Mouse (Mus musculus) left cerebral cortex, postnatal 14 days (tissue): ENCODE data around the gene Wwp2. TPM values are rescaled to one million over a fixed set of nuclear protein-coding genes. Genes with fewer than 3 reads are reported as not detected.
A peak's percentile ranks its signal among the peaks of the same experiment; 100 is the strongest.

Experiments
- DNase-seq, 2 experiments: peaks; one replicate each; pipeline ENCODE4 v3.0.0; 2021 to 2022; ENCODE audit warnings: low spot score in 2 of 2, mixed read lengths in 1 of 2
- intact Hi-C: fragments of 180-260 bp; cut with DNase I; formaldehyde crosslinking; loops from one replicate; pipeline ENCODE4 v1.15.1; 2025
- total RNA-seq, 2 experiments: library from RNA; stranded (reverse); gene quantifications; 2 replicates each; pipeline ENCODE4 v1.2.3; 2021

Wwp2 gene
- total RNA-seq, 2 experiments from 2014 or later, result 31.7 to 36.2 TPM

DNA sequence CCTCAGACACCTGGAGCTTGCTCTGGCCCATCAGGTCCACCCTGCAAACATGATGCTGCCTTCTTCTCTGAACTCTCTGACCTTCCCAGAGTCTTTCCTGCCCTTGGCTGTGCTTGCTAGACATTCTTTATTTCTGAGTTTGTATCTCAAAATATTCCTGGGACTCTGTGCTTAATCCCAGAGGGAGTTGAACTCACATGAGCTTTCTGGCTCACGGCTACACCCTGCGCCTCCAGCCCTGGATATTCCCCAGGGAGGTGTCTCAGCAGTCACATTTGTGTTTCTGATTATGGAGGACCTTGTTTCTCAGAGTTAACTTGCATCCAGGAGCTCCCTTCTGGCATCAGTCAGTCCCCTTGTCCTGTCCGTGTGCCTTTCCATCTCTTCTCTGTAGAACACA lies 106.0 kb downstream of the Wwp2 start:
- no peak for DNase-seq
- intact Hi-C loops, result no loop called here

DNA sequence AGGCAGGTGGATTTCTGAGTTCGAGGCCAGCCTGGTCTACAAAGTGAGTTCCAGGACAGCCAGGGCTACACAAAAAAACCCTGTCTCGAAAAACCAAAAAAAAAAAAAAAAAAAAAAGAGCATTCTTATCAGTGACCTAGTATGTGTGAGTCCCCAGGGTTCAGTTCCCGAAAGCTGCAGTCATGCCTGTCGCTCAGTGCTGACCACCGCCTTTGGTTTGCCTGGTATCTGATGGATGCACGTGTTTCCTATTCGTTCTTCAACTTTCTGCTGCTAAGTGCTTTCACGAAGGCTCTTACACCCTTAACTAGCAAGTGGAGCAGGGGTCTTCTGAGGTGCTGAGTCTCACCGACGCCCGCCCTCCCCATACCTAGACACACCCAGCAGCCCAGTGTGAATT lies 107.5 kb downstream of the Wwp2 start:
- DNase-seq, result no peak
- intact Hi-C loops, result no loop called here

DNA sequence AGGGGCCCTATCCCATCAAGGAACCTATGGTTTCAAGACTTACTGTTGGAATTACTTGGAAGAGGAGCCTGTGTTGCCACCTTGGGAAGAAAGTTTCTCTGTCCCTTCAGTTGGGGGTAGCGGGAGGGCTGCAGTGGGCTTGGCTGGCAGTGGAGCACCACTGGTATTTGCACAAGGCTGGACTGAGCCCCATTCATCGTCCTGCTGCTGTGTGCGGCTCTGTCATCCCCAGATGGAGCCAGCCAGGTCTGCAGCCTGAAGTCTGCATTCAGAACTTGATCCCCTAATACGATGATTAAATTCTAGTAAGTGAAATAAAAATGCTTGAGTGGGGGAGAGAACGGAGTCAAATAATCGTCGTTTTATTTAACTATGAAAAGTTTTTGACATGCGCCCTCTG lies 108.0 kb downstream of the Wwp2 start:
- intact Hi-C loops, result no loop called here
- DNase-seq, result no peak

DNA sequence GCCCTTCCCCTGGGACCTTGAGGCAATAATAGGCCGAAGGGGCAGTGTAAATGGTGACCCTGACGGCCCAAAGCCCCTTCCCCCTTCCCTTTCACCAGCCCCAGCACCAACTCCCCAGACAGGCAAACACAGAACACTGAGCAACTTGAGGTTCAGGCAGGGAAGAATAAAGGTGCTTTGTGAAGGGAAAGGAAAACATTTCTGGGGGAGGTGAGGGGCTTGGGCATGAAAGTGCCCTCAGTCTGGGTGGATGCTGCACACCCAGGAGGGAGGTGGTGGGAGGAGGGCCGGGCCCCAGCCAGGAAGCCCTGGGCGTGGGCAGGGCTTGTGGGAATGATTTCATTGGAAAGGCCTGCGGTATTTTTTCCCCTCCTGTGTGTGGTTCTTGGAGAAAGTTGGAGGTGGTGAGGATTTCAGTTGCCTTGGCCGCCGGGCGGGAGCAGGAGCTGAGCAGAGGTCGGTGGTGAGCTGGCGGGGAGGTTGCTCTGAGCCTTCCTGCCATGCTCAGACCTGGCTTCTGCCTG lies 108.5 kb downstream of the Wwp2 start:
- peak in 1 of 2 experiments; percentile 20 for DNase-seq
- intact Hi-C loops, result no loop called here

DNA sequence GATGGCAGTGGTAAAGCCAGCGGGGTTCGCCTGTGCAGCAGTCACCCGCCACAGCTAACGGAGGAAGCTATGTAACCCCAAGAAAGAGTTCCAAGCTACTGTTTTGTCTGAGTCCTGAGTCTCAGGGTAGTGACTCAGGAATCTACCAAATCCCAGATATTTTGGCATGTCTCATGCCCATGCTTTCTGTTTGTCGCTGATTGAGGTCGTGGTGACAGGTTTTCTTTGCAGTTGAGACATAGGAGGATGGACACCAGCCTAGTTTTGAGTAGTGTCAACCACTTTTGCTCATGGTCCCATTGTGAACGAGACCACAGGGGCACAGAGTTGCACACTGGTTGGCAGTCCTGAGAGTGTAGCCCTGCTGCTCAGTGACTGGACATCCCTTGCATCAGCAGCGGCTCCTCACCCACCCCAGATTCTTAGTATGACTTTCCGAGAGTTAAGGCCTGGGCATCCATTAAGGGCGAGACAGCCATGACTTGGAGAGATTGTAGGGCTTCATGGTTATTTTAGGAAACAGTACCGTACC lies 109.5 kb downstream of the Wwp2 start:
- no peak for DNase-seq
- intact Hi-C loops, result no loop called here

DNA sequence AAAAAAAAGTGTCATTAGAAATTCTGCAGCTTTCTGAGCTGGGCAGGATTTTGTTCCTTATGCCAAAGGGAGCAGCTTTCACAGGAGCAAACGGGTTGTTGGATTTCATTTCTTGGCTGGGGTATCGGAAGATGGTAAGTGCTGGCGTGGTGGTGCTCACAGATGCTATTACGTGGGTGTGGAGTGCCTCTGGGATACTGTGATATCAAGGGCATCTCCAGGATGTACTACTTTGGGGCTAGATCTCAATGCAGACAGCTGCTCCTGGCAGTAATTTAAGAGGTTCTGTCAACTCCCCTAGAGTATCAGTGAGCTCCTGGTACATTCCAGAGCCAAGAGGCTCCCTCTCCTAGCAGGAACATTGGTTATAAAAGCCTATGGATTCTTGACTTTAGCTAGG lies 110.0 kb downstream of the Wwp2 start:
- peak; percentile 40 to 77 for DNase-seq
- intact Hi-C loops, result no loop called here

DNA sequence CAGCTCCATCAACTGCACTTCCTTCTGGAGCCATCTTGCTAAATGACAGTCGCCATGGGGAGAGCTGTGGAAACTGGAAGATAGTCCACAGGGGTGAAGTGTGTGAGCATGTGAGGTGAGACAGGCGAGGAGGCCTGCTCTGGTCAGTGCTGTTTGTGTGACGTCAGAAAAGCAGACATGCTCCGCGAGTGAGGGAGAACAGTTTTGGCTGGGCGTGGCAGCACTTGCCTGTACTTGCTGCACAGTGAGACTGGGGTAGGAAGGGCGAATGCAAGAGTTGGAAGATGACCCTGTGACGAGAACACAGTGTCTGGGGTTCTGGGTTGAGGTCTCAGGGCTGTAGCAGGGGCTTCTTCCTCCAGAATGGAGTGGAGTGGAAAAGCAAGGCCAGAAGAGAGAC lies 110.7 kb downstream of the Wwp2 start:
- intact Hi-C loops, result no loop called here
- no peak for DNase-seq

DNA sequence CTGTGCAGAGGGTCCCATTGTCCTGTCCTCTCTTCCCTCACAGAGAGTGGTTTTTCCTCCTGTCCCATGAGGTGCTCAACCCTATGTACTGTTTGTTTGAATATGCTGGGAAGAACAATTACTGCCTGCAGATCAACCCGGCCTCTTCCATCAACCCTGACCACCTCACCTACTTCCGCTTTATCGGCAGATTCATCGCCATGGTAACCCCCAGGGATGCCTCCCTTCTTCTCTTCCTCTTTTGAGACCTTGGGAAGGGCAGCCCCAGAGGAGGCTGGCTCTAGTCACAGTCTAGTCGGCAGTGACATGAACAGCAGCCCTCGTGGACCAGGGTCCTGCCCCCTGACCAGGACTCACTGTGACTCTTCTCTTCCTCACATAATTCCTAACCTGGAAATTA lies 116.1 kb downstream of the Wwp2 start:
- intact Hi-C loops, result no loop called here
- no peak for DNase-seq

DNA sequence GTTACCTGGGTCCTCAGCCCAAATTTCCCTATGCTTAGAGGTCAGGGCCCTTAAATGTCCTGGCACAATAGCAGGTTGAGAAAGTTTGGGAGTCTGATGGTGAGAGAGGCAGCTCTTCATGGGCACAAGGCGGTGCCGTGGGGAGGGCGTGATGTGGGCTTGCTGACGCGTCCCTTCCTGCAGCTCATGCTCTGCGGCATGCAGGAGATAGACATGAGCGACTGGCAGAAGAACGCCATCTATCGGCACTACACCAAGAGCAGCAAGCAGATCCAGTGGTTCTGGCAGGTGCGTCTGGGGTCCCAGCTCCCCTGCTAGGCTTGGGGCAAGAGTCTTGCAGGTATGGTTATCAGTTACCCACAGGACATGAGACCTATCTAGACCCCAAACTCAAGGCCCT lies 119.1 kb downstream of the Wwp2 start:
- DNase-seq, result no peak
- intact Hi-C loops, result no loop called here

DNA sequence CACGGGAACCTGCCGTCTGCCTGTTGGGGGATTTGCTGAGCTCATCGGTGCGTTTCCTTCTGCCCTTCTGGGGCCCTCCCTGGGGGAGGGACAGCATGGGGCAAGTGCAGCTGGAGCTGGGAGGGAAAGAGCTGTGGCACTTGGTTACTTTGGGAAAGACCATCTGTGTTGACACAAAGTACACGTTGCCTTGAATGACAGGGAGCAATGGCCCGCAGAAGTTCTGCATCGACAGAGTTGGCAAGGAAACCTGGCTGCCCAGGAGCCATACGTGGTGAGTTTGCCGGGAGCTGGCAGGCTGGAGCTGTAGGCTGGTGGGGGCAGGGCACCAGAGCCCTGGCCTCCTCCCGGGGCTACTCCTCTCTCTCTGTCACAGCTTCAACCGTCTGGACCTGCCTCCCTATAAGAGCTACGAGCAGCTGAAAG lies 120.4 kb downstream of the Wwp2 start:
- no peak for DNase-seq
- intact Hi-C loops, result no loop called here

DNA sequence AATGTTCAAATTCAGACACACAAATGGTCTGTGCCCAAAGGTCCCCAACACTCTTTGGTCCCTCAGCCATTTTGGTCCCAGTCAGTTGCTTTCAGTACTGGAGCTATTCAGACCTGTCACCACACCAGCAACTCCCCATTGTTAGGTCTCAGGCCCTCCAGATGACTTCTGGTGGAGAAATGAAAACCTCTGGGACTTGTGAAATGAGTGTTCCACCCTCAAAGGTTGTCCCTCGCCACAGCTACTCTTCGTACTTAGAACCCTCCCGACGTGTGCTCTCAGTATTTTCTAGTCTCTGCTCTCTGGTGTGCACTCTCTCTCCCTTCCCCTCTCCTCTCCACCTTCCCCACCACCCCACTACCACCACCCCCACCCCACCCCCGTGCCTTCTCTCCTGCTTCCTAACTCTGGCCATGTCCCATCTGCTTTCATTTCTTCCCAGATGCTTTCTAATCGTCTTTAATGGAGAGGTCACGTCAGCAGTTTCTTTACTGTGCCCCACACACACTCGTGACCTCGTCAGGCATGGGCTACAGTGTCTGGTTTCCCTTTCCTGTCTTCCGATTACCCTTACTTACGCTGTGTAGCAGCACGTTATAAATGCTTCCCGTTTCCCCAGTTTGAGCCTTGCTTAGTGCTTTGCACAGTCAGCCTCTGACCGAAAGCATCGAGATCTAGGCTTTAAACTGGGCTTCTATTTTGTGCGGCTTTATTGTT lies 124.8 kb downstream of the Wwp2 start:
- DNase-seq, result no peak
- intact Hi-C loops, result no loop called here

DNA sequence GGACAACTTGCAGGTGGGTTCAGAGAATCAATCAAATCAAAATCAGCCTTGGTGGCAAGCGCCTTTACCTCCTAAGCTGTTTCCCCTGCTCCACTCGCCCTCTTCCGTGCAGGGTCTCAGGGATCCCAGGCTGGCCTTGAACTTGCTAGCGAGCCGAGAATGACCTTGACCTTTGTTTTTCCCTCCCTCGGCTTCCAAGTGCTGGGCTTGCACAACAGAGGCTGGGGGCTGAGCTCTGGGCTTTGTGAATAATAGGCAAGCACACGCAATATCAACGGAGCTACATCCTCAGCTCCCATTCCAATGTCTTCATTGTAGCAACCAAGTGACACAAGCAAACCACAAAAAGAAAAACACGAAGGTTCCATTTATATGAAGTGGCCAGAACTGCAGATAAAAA lies 126.0 kb downstream of the Wwp2 start:
- intact Hi-C loops, result no loop called here
- no peak for DNase-seq

DNA sequence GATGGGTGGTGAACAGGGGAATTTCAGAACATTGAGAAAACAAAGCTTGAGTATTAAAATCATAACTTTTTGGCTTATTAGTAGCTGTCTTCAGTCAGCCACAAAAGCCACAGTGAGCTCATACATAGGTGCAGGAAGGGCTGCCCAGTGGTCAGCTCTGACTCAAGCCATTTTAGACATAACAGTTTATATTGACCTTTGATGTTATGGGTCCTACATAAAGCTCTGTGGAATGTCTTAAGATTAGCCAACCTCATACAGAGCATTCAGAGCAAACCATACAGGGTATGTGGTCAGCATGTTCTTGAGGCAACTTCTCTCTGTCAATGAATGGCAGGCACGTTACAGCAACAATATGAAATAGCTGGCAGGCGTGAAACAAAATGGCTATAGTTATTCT lies 134.9 kb downstream of the Wwp2 start:
- intact Hi-C loops, result no loop called here
- DNase-seq, result no peak

DNA sequence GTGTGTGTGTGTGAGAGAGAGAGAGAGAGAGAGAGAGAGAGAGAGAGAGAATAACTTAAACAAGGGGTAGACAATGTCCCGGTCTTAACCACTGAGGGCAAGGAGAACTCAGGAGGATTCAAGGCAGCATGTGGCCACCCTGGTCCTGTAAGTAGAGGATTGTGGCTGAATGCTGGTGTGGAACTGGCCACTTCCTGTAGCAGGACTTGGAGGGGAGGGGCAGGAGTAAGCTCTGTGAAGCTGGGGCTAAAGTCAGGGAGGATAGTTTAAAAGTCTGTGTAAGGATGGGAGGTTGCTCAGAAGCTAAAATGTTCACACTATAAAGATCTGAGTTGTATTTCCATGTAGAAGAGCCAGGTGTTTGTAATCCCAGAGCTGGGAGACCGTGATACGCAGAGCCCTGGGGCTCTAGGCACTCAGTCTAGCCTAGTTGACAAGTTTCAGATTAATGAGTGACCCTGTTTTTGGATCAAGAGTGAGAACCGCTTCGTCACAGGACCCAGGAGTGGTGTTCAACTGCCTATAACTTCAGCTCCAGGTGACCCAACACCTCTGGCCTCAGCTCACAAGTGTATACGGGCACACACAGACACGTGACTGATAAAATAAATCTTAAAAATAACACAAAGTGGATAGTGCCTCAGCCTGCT lies 135.4 kb downstream of the Wwp2 start:
- intact Hi-C loops, result no loop called here
- DNase-seq, result no peak

DNA sequence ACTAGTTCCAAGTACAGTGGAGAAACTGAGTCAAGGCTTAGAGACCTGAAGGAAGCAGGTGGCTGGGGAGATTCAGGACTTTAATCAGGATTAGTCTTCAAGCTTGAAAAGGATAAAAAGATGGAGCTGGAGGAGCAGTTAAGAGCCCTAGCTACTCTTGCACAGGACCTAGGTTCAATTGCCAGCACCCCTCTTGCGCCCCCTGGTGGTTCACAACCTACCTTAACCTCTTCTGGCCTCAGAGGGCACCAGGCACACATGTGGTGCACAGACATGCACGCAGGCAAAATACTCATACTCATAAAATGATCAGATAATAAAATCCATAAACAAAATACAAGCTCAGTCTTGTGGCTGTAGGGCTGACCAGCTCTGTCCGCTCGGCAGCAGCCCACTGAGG lies 136.3 kb downstream of the Wwp2 start:
- DNase-seq, result peak; percentile 42 to 63
- intact Hi-C loops, result no loop called here

DNA sequence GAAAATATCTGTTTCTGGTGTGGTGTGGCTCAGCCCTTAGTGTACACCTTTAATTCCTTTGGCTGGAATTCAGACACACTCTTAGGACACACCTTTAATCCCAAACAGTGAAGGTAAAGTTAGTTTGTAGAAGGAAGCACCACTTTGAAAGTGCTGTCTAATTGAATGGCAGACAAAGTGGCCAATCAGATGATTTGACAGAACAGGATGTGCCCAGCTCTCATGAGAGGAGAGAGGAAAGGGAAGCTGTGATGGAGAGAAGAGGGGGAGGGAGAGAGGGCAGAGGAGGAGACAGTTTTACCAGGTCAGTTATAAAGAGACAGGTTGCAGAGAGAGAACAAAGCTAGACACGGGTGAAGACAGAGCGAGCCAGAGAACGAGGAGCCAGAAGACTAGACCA lies 138.6 kb downstream of the Wwp2 start:
- intact Hi-C loops, result no loop called here
- no peak for DNase-seq

DNA sequence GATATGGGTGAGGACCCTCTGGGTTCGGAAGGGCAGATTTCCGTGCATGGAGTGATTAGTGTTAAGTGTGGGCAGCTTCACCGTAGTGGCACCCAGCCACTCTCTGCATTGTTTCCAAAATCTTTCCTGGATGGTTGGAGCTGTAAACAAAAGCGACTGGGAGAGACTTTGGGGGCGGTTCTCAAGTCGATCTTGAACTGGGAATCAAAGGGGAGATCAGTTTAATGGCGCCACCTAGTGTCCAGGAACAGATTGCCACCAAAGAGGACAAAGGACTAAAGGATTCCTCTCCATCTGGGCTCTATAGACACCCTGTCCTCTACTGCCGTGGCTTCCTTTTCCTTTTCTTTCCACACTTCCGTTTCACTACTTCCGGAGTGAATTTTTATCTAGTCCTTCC lies 140.5 kb downstream of the Wwp2 start:
- intact Hi-C loops, result loop anchor here (2.0 kb wide), 1 partner anchor 122 kb away; no protein-coding TSS in a partner anchor
- DNase-seq, result peak; percentile 90 to 93

DNA sequence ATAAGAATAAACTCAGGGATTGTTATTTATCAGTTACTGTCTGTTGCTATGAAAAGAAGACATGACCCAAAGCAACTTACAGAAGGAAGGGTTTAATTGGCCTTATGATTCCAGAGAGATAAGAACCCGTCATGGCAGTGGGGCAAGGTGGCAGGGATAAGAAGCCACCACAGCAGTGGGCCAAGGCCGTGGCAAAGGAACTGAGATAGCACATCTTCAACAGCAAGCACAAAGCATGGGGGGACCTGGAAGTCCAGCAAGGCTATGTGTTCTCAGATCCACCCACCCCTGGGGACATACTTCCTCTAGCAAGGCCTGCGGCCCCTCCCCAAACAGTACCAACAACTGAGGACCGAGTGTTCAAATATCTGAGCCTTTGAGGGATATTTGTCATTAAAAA lies 141.5 kb downstream of the Wwp2 start:
- intact Hi-C loops, result loop anchor here (2.0 kb wide), 1 partner anchor 123 kb away; no protein-coding TSS in a partner anchor
- DNase-seq, result no peak

DNA sequence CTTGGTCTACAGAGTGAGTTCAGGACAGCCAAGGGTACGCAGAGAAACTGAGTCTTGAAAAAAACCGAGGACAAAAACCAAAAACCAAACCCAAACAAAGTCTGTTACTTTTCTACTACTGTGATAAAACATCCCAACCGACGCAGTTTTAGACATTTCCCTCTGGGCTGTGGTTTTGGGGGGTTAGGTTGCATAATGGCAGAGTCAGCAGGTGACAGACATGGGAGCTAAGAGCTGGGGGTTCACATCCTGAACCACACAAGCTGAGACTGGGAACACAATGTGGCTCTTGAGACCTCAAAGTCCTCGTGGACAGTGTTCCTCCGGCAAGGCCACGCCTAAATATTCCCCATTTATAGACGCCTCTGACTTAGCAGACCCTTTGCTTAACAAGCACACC lies 142.0 kb downstream of the Wwp2 start:
- intact Hi-C loops, result no loop called here

DNA sequence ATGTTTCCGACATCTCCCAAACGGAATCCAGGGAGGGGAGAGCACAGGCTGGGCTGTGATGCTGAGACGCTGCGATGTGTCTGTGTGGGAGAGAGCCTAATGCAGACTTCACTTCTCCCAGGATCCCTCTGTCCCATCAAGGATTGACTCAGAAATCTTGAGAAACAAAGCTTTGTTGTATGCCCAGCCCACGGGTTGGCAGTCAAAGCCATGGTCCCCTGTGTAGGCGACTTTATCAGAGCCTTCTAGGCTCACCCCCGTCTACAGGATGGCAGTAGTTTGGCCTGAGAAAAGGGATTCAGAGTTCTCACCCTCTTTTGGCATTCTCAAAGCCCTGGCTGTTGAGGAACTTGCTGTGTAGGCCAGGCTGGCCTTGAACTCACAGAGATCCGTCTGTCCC lies 142.4 kb downstream of the Wwp2 start:
- intact Hi-C loops, result no loop called here
- DNase-seq, result peak in 1 of 2 experiments; percentile 35

More for the DNA sequence above, 142.0 kb downstream of the Wwp2 start:
- no peak for DNase-seq

DNA sequence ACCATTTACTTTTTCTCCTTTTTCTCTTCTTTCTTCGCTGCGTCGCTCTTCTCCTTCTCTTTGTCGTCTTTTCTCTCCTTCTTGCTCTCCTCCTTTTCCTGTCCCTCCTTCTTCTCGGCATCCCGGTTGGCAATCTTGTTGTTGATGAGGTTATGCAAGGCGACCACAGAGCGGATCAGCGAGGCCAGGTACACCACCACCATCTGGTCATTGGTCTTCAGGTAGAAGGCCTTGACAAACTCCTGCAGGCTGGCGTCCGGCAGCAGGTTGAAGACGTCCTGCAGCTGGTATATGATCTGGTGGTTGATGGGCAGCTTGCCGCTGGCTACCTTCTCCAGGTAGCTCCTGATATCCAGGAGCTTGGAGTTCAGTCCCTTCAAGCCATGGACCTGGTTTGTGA lies 144.7 kb downstream of the Wwp2 start:
- DNase-seq, result no peak
- intact Hi-C loops, result no loop called here
